Mouse (Mus musculus): ENCODE results near the gene Hoxd13. TPM values are rescaled to one million over a fixed set of nuclear protein-coding genes. Genes with fewer than 3 reads are reported as not detected.

Gene Hoxd13
- polyA plus RNA-seq, 1 experiment from 2014 or later, result 0.14 TPM

DNA sequence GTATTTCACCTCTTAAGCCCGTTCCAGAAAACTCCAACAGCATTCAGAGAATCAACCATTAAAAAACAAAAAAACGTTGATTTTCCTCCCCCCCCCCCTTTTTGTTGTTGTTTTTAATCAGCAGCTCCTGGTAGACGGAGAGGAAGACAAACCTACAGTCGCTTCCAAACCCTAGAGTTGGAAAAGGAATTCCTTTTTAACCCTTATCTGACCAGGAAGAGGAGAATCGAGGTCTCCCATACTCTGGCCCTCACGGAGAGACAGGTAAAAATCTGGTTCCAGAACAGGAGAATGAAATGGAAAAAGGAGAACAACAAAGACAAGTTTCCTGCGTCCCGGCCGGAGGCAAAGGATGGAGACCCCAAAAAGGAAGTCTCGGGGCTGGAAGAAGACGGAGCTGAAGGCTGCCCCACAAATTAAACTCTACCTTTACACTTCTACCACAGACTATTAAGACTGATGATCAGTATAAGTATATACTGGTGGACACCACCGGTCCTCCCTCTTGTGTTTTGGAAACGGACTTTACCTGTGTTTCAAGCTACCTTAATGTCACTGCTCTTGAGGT lies 38.4 kb downstream of the Hoxd13 start:
- no peaks in the 10 kb centered on the region for H3K27me3 ChIP-seq (replicated peaks)
- peak overlapping the region; percentile 91 for H3K9ac ChIP-seq (replicated peaks)
- ATAC-seq (ENCODE audit: low FRiP score), result no peak
- 2% methylated on average over 13 of the region's 13 CpGs for WGBS
- H3K9me3 ChIP-seq (replicated peaks), result no peaks in the 10 kb centered on the region
- H3K27ac ChIP-seq (replicated peaks), result peak overlapping the region; percentile 99
- peak overlapping the region; percentile 60 for H3K4me2 ChIP-seq
- H3K4me1 ChIP-seq, result peaks cover 52% of the 10 kb centered on the region
- H3K4me3 ChIP-seq (replicated peaks), result peak overlapping the region; percentile 70
- no peaks in the 10 kb centered on the region for H3K36me3 ChIP-seq

DNA sequence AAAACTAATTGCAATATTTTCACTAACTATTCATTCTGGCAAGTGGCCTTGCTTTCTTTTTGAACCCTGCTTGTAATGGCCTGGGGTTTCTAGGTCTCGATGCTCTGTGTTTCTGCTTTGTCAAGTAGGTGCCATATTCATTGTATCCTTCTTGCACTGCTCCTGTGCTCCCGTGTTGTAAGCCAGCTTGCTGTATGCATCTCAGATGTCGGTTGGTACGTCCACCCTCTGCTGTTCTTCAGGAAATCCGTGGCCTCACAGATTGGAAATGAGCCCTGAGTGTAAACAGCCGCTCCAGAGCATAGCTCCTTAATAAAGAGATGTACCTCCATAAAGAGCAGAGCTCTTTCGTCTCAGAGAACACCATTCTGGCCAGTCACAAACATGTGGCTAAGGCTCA lies 39.5 kb downstream of the Hoxd13 start:
- no peak for ATAC-seq (ENCODE audit: low FRiP score)
- no peaks in the 10 kb centered on the region for H3K27me3 ChIP-seq (replicated peaks)
- no peaks in the 10 kb centered on the region for H3K9me3 ChIP-seq (replicated peaks)
- peak overlapping the region; percentile 60 for H3K4me2 ChIP-seq
- 10% methylated on average over 7 of the region's 7 CpGs for WGBS
- H3K36me3 ChIP-seq, result no peaks in the 10 kb centered on the region
- peak overlapping the region; percentile 44 for H3K9ac ChIP-seq (replicated peaks)
- peaks cover 52% of the 10 kb centered on the region for H3K4me1 ChIP-seq
- peak overlapping the region; percentile 34 for H3K4me3 ChIP-seq (replicated peaks)
- peak overlapping the region; percentile 73 for H3K27ac ChIP-seq (replicated peaks)

DNA sequence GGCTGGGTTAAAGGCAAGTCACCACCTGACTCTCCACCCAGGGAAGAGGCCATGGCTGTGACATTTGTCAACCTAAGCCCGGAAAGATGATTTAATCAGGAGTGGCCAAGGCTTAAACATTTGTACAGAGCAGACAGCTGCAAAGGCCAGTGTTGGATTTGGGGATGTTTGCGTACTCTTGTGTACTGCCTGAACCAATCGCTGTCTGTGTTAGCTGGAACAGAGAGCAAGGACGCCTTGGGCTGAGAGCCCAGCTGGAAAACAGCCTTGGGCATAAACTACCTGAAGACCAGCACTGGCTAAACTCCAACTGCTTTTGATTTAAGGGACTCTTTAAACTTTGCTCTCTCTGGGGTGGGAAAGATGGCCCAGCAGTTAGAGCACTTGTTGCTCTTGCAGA lies 40.6 kb downstream of the Hoxd13 start:
- peak overlapping the region; percentile 21 for H3K4me3 ChIP-seq (replicated peaks)
- no peaks in the 10 kb centered on the region for H3K36me3 ChIP-seq
- peak overlapping the region; percentile 60 for H3K4me2 ChIP-seq
- H3K9me3 ChIP-seq (replicated peaks), result no peaks in the 10 kb centered on the region
- no peaks in the 10 kb centered on the region for H3K27me3 ChIP-seq (replicated peaks)
- peak overlapping the region; percentile 26; the same call in 1 of the 2 replicates for H3K9ac ChIP-seq (replicated peaks)
- peaks cover 47% of the 10 kb centered on the region for H3K4me1 ChIP-seq
- ATAC-seq (ENCODE audit: low FRiP score), result no peak
- WGBS, result 18% methylated on average over 4 of the region's 4 CpGs
- peak overlapping the region; percentile 99 for H3K27ac ChIP-seq (replicated peaks)

DNA sequence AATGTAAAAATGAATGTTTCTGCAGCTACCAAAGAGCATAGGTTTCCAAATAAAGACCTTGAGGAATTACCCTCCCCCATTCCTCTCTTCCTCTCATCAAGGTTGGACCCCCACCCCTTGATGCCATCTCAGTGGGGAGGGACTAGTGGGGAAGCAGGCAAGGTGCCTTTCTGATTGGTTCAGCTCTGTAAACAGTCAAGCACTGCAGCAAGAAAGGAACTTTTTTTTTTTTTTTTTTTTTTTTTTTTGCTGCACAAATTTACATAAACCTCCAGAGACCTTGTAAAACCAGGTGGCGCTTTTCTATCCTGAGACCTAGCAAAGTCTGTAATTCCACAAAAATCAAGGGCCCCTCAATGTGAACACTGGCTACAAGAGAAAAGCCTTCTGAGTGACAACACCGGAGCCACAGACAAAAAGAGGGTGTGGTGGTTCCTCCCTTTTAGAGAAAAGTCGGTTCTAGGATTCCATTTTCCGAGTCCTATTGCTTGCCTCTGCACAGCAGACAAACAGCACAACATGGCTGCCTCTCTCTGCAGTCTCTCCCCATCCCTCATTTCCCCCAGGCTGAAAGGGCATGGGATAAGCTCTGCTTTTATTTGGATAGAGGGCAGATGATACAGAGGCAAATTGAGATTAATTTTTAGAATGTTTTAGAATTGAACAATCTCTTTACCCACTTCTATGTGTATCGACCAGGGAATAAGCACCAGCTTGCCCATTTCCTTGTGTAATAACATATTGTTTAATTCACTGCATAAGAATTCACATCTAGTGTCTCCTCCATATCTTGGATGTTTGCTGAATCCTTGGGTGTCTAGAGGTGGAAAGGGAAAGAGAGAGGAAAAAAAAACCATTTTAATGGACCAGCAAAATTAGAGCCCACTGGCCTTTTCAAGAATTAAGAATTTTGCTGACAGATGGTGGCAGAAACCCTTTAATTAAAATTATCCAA lies 41.6 kb downstream of the Hoxd13 start:
- Histone ChIP-seq H3K4me1 (peaks cover 41% of the 10 kb centered on the region), H3K4me2 (peak overlapping the region; percentile 60), H3K27me3 (replicated peaks) (no peaks in the 10 kb centered on the region), H3K9ac (replicated peaks) (0 out of 2 replicates have a peak overlapping the region, but pooled peaks have one; percentile 2), H3K27ac (replicated peaks) (peak overlapping the region; percentile 99), H3K4me3 (replicated peaks) (peak overlapping the region; percentile 75), H3K9me3 (replicated peaks) (no peaks in the 10 kb centered on the region), H3K36me3 (no peaks in the 10 kb centered on the region)
- no peak for ATAC-seq (ENCODE audit: low FRiP score)
- 9% methylated on average over 5 of the region's 5 CpGs for WGBS

DNA sequence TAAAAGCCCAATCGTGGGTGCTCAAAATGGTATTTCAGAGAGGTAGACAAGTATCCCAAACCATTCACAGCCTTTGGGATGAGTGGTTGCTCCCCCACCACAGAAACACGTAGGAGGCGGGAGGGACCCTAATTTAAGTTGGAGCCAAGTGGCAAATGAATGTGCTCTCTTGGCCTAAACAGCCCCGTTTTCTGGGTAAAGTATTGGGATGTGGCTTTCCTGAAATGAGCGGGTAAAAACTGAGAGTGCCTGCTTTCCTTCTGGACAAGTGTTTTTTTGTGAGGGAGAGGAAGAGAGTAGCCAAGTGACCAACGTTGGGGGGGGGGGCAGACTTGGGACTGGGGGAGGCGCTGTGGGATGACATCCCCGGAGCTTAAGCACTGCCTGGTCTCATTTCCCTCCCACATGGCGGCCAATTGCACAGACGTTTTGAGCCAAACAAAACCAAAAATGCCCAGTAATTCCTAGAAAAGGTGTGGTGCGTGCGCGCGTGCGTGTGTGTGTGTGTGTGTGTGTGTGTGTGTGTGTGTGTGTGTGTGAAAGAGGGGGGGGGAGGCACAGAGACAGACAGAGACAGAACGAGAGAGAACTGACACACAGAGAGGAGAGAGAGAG lies 42.9 kb downstream of the Hoxd13 start:
- H3K27ac ChIP-seq (replicated peaks), result peak overlapping the region; percentile 99
- WGBS, result 2% methylated on average over 16 of the region's 16 CpGs
- no peaks in the 10 kb centered on the region for H3K27me3 ChIP-seq (replicated peaks)
- peak overlapping the region; percentile 75 for H3K4me3 ChIP-seq (replicated peaks)
- H3K36me3 ChIP-seq, result no peaks in the 10 kb centered on the region
- ATAC-seq (ENCODE audit: low FRiP score), result no peak
- H3K9me3 ChIP-seq (replicated peaks), result no peaks in the 10 kb centered on the region
- H3K4me1 ChIP-seq, result peaks cover 48% of the 10 kb centered on the region
- peak overlapping the region; percentile 98 for H3K9ac ChIP-seq (replicated peaks)
- H3K4me2 ChIP-seq, result peak overlapping the region; percentile 60

DNA sequence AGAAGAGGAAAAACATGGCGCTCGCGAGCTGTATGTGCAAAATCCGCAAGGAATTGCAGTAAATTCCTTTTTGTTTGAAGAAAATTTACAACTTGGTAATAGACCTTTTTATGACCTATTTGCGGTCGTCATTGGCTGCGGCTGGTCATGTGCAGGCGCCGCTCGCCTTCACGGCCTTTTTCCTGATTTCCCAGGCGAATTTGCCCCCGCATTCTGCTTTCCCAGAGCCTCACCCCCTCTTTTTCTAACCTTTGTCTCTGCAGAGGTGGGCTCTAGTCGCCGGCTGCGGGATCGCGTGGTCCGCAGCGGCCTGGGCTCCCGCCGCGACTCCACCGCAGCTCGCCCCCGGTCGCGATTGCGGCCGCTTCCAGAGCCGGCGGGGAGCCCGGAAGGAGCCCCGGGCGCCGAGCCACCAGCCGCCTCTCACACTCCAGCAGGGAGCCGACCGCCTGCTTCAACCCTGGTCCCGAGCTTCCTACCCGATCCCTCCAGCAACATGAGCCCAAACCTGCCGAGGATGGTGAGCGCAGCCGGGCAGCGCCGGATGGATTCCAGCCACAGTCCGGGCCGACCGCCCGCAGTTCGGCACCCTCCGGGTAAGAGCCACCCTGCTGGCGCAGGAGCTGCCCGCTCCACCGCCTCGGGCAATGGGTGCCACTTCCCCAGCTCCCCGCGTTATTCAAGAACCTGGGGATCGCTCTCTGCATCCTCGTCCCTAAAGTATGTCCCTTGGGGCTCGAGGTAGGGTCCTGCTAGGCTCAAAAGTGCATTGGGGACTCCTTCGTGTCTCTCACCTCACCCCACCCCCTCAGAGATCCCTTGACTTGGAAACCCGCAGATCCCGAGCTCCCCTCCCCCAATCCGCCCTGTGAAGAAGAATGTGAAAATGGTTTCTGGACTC lies 43.9 kb downstream of the Hoxd13 start, which contains the start of the genes Hoxd3 and Hoxd4:
Hoxd3 (plus strand) TSS at position 207 of the 901 bp plus-strand sequence.
Hoxd4 (plus strand) TSS at position 209 of the 901 bp plus-strand sequence.
- H3K9me3 ChIP-seq (replicated peaks), result no peaks in the 10 kb centered on the region
- peak within 1 kb of the TSS; percentile 98 for H3K9ac ChIP-seq (replicated peaks)
- H3K27ac ChIP-seq (replicated peaks), result peak within 1 kb of the TSS; percentile 99
- H3K4me2 ChIP-seq, result peak within 1 kb of the TSS; percentile 60
- H3K36me3 ChIP-seq, result no peaks in the 10 kb centered on the region
- peaks cover 53% of the 10 kb centered on the region for H3K4me1 ChIP-seq
- under 1% methylated on average over 65 of the region's 65 CpGs for WGBS
- H3K4me3 ChIP-seq (replicated peaks), result peak within 1 kb of the TSS; percentile 75
- peak; percentile 81 for ATAC-seq (ENCODE audit: low FRiP score)
- H3K27me3 ChIP-seq (replicated peaks), result no peaks in the 10 kb centered on the region

DNA sequence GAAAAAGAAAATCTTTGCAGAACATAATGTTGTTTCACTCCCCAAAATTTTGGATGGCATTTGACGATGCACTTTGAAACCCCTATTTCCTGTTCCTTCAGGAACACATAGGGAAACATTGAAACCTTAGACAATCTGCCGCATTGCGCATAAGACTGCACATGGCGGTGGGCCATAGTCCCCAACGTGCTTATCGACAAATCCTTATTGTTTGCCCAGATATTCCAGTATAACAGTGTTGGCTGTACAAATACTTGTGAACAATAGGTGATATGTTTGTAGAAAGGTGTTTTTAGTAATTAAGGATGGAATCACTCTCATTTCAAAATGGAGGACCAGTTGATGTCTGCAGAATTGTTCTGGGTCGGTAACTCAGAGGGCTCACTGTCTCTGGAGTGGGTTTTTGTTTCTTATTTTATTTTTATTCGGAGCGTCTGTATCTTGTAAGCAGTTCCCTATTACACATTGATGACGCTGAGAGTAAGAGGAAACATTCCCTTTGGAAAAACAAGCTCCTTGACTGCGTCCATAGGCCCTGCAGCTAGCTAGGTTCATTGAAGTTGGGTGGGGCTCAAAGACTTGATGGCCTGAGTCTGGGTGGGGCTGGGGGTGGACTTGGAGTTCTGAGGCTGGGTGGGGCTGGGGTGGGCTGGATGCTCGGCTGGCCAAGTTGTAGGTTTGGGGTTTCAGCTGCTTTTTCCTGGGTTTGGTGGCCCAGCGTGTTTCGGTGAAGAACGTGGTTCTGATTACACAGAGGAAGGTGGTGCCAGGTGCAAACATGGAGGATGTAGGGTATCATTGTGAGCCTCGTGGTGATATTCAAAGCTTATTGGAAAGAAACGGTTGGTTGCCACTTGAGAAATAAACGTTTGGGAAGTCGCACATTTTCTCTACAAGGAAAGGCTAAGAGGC lies 45.4 kb downstream of the Hoxd13 start:
- H3K4me2 ChIP-seq, result peak overlapping the region; percentile 60
- ATAC-seq (ENCODE audit: low FRiP score), result no peak
- H3K4me3 ChIP-seq (replicated peaks), result peak overlapping the region; percentile 75
- no peaks in the 10 kb centered on the region for H3K9me3 ChIP-seq (replicated peaks)
- H3K9ac ChIP-seq (replicated peaks), result peak overlapping the region; percentile 98
- no peaks in the 10 kb centered on the region for H3K36me3 ChIP-seq
- peaks cover 57% of the 10 kb centered on the region for H3K4me1 ChIP-seq
- H3K27ac ChIP-seq (replicated peaks), result peak overlapping the region; percentile 99
- H3K27me3 ChIP-seq (replicated peaks), result no peaks in the 10 kb centered on the region
- WGBS, result 7% methylated on average over 19 of the region's 19 CpGs

DNA sequence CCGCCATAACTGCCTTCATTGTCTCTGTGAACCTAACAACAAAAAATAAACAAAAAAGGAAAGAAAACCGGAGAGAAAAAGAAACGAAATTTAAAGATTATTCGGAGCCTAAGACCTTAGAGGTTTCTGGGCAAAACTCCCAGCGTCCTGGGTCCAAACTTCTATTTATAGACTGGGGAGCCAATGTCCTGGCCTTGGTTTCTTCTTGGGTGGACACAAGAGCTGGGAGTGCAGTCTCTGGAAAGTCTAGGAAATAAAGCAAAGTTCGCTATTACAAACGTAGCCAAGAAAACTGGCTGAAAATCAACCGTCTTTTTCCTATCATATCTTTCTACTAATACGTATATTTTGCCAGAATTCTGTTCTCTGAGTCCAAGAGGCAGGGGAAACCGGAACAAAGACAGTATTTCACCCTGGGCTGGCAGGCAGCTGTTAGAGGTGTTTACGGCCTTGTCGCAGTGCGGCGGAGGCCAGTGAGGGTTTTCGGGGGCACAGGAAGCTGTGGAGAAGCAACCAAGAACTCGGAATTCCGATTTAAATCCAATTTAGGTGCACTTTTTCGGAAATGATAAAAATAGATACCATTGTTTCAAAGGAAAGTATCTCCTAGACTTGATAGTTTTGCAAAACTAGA lies 46.2 kb downstream of the Hoxd13 start:
- Histone ChIP-seq H3K9ac (replicated peaks) (peak overlapping the region; percentile 98), H3K4me3 (replicated peaks) (peak overlapping the region; percentile 75), H3K36me3 (no peaks in the 10 kb centered on the region), H3K27me3 (replicated peaks) (no peaks in the 10 kb centered on the region), H3K4me1 (peaks cover 57% of the 10 kb centered on the region), H3K27ac (replicated peaks) (peak overlapping the region; percentile 99), H3K9me3 (replicated peaks) (no peaks in the 10 kb centered on the region), H3K4me2 (peak overlapping the region; percentile 60)
- 3% methylated on average over 18 of the region's 18 CpGs for WGBS
- no peak for ATAC-seq (ENCODE audit: low FRiP score)

DNA sequence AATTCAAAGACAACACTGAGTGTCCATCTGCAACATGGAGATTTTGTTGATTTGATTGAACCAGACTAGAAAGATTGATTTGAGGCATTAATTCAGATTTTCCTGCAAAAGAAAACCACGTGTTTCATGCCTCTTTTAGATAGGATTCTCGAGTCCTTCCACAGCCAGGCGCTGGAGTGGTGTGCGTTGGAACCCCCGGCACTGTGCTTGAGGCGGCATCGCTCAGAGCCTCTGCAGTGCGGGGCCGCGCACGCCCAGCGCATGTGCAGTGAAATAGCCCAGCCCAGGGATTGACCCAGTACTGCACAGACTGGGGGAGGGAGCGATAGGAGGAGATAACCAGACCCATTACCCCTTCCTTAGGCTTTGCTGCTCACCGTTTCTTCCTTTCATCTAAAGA lies 46.8 kb downstream of the Hoxd13 start:
- Histone ChIP-seq H3K9me3 (replicated peaks) (no peaks in the 10 kb centered on the region), H3K9ac (replicated peaks) (peak overlapping the region; percentile 98), H3K36me3 (no peaks in the 10 kb centered on the region), H3K4me2 (peak overlapping the region; percentile 60), H3K4me1 (peaks cover 56% of the 10 kb centered on the region), H3K27ac (replicated peaks) (peak overlapping the region; percentile 99), H3K27me3 (replicated peaks) (no peaks in the 10 kb centered on the region), H3K4me3 (replicated peaks) (peak overlapping the region; percentile 75)
- 3% methylated on average over 14 of the region's 14 CpGs for whole genome bisulfite sequencing
- ATAC-seq (ENCODE audit: low FRiP score), result peak; percentile 80
